Mouse (Mus musculus) CD4-positive naive resting alpha-beta T cell, adult 76 days (primary cell): ENCODE measurements around the gene Pgbd5. TPM values are rescaled to one million over a fixed set of nuclear protein-coding genes. Genes with fewer than 3 reads are reported as not detected.

Source experiments
- total RNA-seq: library from RNA; stranded (reverse); gene quantifications from one replicate; pipeline ENCODE4 v1.2.4, GENCODE M21; 2023

Gene Pgbd5
- not detected for total RNA-seq

GRCm38 (mm10) chr8:124439558-124439957, at the start of gene Pgbd5:
TSS of gene Pgbd5 (minus strand) at chr8:124439658.

Other genes with a start within 250 kb of the Pgbd5 start
- gene Galnt2, start 208.3 kb downstream of the Pgbd5 start, total RNA-seq = 37.8 TPM
- gene Cog2, start 81.1 kb upstream of the Pgbd5 start, total RNA-seq = 62.7 TPM
- gene Agt, start 130.0 kb upstream of the Pgbd5 start, total RNA-seq = not detected
- gene Capn9, start 136.5 kb upstream of the Pgbd5 start, total RNA-seq = not detected
- 9.7 TPM for gene 2310022B05Rik, start 223.7 kb upstream of the Pgbd5 start, total RNA-seq